Mouse (Mus musculus): ENCODE measurements at regions not wholly inside any gene's neighbourhood (a gene's known extent, or its start where the extent isn't known, plus 50 kb on each side); places are given as distances from the start of the nearest gene placed in this dataset.

- TF ChIP-seq CTCF (IDR thresholded peaks at IDR 0.05; ENCODE audit: low read depth) (no peak), EP300 (IDR thresholded peaks at IDR 0.05; ENCODE audit: low read depth) (no peak)
These were observed 53.8 kb upstream of the Iqsec3 start for GRCm38 (mm10) chr6:121527281-121527680.

Measured in heart, postnatal 0 days (tissue).